Mouse (Mus musculus) mesoderm, embryonic 11.5 days (tissue): ENCODE measurements around the gene Hoxd8.

ENCODE experiments used
- DNase-seq: peaks from one replicate; pipeline ENCODE4 v3.0.0-alpha.2; 2012; ENCODE audit warnings: low read depth, low spot score

The Hoxd8 gene

GRCm38 (mm10) chr2:74749337-74750121, 45.1 kb downstream of the Hoxd8 start:
- DNase-seq, result peak; percentile 93

GRCm38 (mm10) chr2:74750731-74751250, 46.4 kb downstream of the Hoxd8 start:
- DNase-seq, result peak; percentile 7

- DNase-seq, result no peak
Observed at GRCm38 (mm10) chr2:74751861-74752260, 47.4 kb downstream of the Hoxd8 start.

GRCm38 (mm10) chr2:74752431-74753174, 48.2 kb downstream of the Hoxd8 start:
- DNase-seq, result no peak

- peak; percentile 87 for DNase-seq
Observed at GRCm38 (mm10) chr2:74753175-74753523, 48.7 kb downstream of the Hoxd8 start.

- DNase-seq, result no peak
Observed at GRCm38 (mm10) chr2:74753711-74754110, 49.3 kb downstream of the Hoxd8 start.
